Mouse (Mus musculus): ENCODE measurements around the gene Dlgap1. TPM values are rescaled to one million over a fixed set of nuclear protein-coding genes. Genes with fewer than 3 reads are reported as not detected.

Dlgap1 gene
- 0.98 and 1.1 TPM in 2 replicates for polyA plus RNA-seq (2016; fragmentation: Nextera tagmentation; extraction: Ambion mirVana)

- WGBS: under 1% methylated on average over 103 of the region's 105 CpGs
- Histone ChIP-seq H3K27me3 (replicated peaks; ENCODE audit: low read depth, poor library complexity, severe bottlenecking) (peaks cover 48% of the 10 kb centered on the region), H3K36me3 (replicated peaks) (no peaks in the 10 kb centered on the region), H3K4me1 (peaks cover 19% of the 10 kb centered on the region), H3K27ac (replicated peaks) (peak within 1 kb of the TSS; percentile 51; the same call in 1 of the 2 replicates), H3K9me3 (no peaks in the 10 kb centered on the region), H3K4me3 (peak within 1 kb of the TSS; percentile 74)
- DNase-seq (ENCODE audit: low spot score): peak; percentile 88
These were observed at the start of gene Dlgap1 for GRCm38 (mm10) chr17:69969021-69969815. TSS of gene Dlgap1 (plus strand) at chr17:69969073.

DNA sequence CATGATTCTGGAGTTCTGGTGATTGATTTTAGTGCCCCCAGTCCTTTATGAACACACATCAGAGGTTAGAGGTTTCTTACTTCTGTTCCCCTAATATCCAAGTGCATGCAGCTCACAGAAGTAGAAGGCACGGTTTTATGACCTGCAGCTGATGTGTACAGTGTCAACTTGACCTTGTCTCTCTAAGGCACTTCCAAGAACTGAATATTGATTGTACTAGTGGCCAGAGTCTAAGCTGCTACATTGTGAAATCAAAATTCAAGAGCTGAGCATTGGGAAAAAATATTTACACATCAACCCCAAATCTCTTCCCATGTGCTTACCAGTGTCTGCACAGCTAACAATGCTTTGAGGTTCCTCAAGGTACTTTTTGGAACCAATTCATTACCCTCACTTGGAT lies 13.9 kb upstream of the Dlgap1 start:
- Histone ChIP-seq H3K36me3 (replicated peaks) (no peaks in the 10 kb centered on the region), H3K4me1 (no peaks in the 10 kb centered on the region), H3K27ac (replicated peaks) (no peak overlapping the region), H3K9me3 (no peaks in the 10 kb centered on the region), H3K27me3 (replicated peaks; ENCODE audit: low read depth, poor library complexity, severe bottlenecking) (no peaks in the 10 kb centered on the region), H3K4me3 (no peak overlapping the region)
- WGBS: 81% methylated on average over 1 of the region's 1 CpGs
- DNase-seq (ENCODE audit: low spot score): no peak

DNA sequence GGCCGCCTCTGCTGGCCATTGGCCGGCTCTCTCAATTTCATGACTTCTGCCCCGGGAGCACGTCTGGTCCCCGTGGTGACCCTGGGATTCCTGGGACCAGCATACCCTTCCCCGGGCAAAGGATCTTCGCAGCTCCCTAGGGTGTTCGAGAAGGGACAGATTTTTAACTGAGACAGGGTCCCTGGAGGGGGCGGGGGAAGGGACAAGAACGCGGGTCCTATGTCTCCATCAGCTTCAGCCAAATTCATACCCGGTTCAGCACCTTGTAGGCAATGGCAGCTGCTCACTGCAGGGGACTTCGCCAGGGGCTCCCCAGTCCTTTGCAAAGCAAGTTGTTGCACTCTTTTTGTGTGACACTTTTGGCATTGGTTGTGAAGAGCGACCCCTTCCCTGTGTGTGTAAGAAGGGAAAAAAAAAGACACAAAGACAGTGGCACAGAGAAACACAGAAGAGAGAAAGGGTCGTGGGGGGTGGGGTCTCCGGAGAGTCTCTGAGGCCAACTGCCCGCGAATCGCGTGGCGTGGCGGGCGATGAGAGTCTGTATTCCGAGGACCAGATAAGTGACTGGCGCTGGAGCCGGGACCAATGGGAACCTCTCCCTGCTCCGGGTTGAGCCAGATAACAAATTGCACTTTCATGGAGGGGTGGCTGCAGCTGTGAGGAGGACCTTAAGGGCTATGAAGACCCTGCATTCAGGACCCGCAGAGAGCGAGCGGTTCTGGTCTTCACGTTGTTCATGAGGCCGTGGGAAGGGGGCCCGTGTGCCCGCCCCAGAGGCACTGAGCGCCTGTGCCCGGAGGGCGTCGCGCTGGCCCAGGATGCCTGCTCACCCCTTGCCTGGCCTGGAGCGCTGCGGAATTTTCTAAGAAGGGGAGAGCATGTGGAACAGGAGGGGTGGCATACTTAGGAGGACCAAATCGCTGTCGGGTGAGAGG lies 1.2 kb downstream of the Dlgap1 start:
- Histone ChIP-seq H3K9me3 (no peaks in the 10 kb centered on the region), H3K27ac (replicated peaks) (no peak overlapping the region), H3K4me1 (peaks cover 19% of the 10 kb centered on the region), H3K27me3 (replicated peaks; ENCODE audit: low read depth, poor library complexity, severe bottlenecking) (peaks cover 48% of the 10 kb centered on the region), H3K36me3 (replicated peaks) (no peaks in the 10 kb centered on the region), H3K4me3 (peak overlapping the region; percentile 74)
- WGBS: 1% methylated on average over 43 of the region's 43 CpGs
- DNase-seq (ENCODE audit: low spot score): peak; percentile 36

- Histone ChIP-seq H3K27ac (replicated peaks) (no peak overlapping the region), H3K9me3 (no peaks in the 10 kb centered on the region), H3K4me1 (peaks cover 19% of the 10 kb centered on the region), H3K4me3 (no peak overlapping the region), H3K27me3 (replicated peaks; ENCODE audit: low read depth, poor library complexity, severe bottlenecking) (peaks cover 45% of the 10 kb centered on the region), H3K36me3 (replicated peaks) (no peaks in the 10 kb centered on the region)
- 85% methylated on average over 3 of the region's 3 CpGs for WGBS
- DNase-seq (ENCODE audit: low spot score): no peak
These were observed 4.2 kb downstream of the Dlgap1 start for GRCm38 (mm10) chr17:69973081-69973480.

DNA sequence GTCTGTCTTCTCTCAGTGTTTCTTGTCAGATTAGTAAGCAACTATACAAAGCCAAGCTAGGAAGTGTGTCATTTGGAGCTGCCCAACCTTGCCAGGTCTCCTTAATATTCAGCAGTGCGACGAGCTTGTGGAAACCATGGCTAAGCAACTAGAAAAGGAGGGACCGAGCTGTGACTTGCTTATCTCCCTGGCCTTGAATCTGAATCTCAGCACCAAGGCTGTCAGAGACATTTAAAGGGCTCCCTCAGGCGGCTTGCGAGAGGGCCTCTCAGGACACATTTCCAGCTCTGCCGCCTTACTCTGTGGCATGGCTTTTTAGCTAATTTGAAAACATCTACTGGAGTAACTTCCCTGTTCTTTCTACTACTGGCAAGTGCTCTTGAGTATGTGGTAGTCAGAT lies 5.1 kb downstream of the Dlgap1 start:
- DNase-seq (ENCODE audit: low spot score): no peak
- Histone ChIP-seq H3K36me3 (replicated peaks) (no peaks in the 10 kb centered on the region), H3K27ac (replicated peaks) (no peak overlapping the region), H3K9me3 (no peaks in the 10 kb centered on the region), H3K4me1 (peaks cover 16% of the 10 kb centered on the region), H3K27me3 (replicated peaks; ENCODE audit: low read depth, poor library complexity, severe bottlenecking) (peaks cover 42% of the 10 kb centered on the region), H3K4me3 (no peak overlapping the region)
- 62% methylated on average over 6 of the region's 6 CpGs for WGBS

DNA sequence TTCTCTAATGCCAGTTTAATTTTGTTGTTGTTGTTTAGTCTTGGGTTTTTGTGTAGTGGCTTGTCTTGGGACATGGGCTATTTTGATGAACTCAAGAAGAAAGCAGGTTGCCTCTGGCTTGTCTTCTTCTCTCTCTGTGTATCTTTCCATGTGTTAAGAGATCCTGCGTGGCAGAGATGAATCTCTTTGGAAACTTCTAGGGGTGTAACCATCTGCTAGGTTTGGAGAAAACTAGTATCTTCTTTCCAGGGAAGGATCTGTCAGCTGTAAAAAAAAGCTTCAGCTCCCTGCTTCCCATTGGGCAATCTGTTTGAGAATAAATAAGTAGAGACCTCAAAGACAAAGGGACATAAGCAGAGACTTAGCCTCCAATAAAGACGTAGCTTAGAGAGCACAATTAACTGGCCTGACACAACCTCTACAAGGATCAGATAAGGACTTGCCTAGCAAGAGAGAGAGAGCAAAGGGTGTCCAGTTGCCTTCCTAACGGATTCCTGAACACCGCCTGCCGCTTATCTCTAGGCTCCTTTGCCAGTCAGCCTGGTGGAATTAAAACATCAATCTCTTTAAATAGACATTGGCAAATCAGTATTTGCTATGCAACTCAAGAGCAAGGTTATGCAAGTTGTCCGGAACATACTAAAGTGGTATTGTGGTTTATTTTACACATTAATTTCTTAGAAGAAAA lies 13.5 kb downstream of the Dlgap1 start:
- no peak for DNase-seq (ENCODE audit: low spot score)
- H3K4me1 ChIP-seq: no peaks in the 10 kb centered on the region
- no peak overlapping the region for H3K4me3 ChIP-seq
- H3K36me3 ChIP-seq (replicated peaks): no peaks in the 10 kb centered on the region
- 80% methylated on average over 6 of the region's 6 CpGs for WGBS
- H3K27me3 ChIP-seq (replicated peaks; ENCODE audit: low read depth, poor library complexity, severe bottlenecking): no peaks in the 10 kb centered on the region
- H3K9me3 ChIP-seq: no peaks in the 10 kb centered on the region
- no peak overlapping the region for H3K27ac ChIP-seq (replicated peaks)

DNA sequence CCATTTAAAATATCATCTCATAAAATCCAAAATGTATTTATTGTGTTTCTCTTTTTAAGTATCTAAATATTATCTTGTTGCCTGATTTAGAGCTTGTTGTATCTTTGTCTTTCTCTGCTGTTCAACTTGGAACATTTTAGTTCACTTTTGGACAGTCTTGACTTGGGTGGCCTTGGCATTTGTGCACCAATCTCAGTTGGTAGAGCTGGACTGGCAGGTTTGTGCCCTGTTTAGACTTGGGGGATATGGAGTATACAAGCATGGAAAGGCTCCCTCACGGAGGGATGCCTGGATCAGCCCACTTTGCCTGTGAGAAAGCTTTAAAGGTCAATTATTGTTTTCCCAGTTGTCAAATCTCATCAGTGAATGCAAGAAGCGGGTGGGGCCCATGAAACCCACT lies 27.5 kb downstream of the Dlgap1 start:
- Histone ChIP-seq H3K27ac (replicated peaks) (no peak overlapping the region), H3K4me1 (no peaks in the 10 kb centered on the region), H3K4me3 (no peak overlapping the region), H3K36me3 (replicated peaks) (no peaks in the 10 kb centered on the region), H3K9me3 (no peaks in the 10 kb centered on the region), H3K27me3 (replicated peaks; ENCODE audit: low read depth, poor library complexity, severe bottlenecking) (no peaks in the 10 kb centered on the region)
- DNase-seq (ENCODE audit: low spot score): no peak
- WGBS: 85% methylated on average over 2 of the region's 2 CpGs

GRCm38 (mm10) chr17:70002026-70002425 lies 33.2 kb downstream of the Dlgap1 start:
- DNase-seq (ENCODE audit: low spot score): no peak
- Histone ChIP-seq H3K4me3 (no peak overlapping the region), H3K4me1 (no peaks in the 10 kb centered on the region), H3K36me3 (replicated peaks) (no peaks in the 10 kb centered on the region), H3K9me3 (no peaks in the 10 kb centered on the region), H3K27ac (replicated peaks) (no peak overlapping the region), H3K27me3 (replicated peaks; ENCODE audit: low read depth, poor library complexity, severe bottlenecking) (no peaks in the 10 kb centered on the region)
- WGBS: 90% methylated on average over 3 of the region's 3 CpGs

GRCm38 (mm10) chr17:70004628-70005027 lies 35.8 kb downstream of the Dlgap1 start:
- 72% methylated on average over 6 of the region's 6 CpGs for WGBS
- H3K36me3 ChIP-seq (replicated peaks): no peaks in the 10 kb centered on the region

GRCm38 (mm10) chr17:70007607-70008006 lies 38.7 kb downstream of the Dlgap1 start:
- Histone ChIP-seq H3K4me3 (no peak overlapping the region), H3K27me3 (replicated peaks; ENCODE audit: low read depth, poor library complexity, severe bottlenecking) (no peaks in the 10 kb centered on the region), H3K4me1 (no peaks in the 10 kb centered on the region), H3K9me3 (no peaks in the 10 kb centered on the region), H3K36me3 (replicated peaks) (no peaks in the 10 kb centered on the region), H3K27ac (replicated peaks) (no peak overlapping the region)
- WGBS: 88% methylated on average over 5 of the region's 5 CpGs
- no peak for DNase-seq (ENCODE audit: low spot score)

More at GRCm38 (mm10) chr17:70004628-70005027, 35.8 kb downstream of the Dlgap1 start:
- no peak overlapping the region for H3K27ac ChIP-seq (replicated peaks)
- no peak for DNase-seq (ENCODE audit: low spot score)
- H3K4me1 ChIP-seq: no peaks in the 10 kb centered on the region
- no peaks in the 10 kb centered on the region for H3K27me3 ChIP-seq (replicated peaks; ENCODE audit: low read depth, poor library complexity, severe bottlenecking)
- H3K9me3 ChIP-seq: no peaks in the 10 kb centered on the region
- H3K4me3 ChIP-seq: no peak overlapping the region

DNA sequence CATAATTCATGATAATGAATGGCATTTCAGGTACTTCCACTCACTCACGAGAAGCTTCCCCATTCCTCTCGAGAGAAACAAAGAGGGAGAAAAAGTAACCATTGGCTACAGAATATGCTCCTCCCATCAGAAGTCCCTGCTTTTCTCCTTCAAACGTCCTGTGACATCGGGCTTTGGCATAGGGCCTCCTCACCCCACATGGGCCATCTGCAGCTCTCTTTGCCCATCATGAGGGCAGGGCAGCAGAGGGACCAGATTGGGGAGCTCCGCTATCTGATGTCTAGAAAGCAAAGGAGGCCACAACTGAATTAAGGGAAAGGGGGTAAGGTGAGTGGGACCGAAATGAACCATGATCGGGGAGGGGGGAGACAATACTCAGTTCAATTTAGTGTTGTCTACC lies 47.6 kb downstream of the Dlgap1 start:
- WGBS: 71% methylated on average over 7 of the region's 7 CpGs
- no peak overlapping the region for H3K27ac ChIP-seq (replicated peaks)
- H3K4me1 ChIP-seq: no peaks in the 10 kb centered on the region
- H3K9me3 ChIP-seq: no peaks in the 10 kb centered on the region
- no peaks in the 10 kb centered on the region for H3K27me3 ChIP-seq (replicated peaks; ENCODE audit: low read depth, poor library complexity, severe bottlenecking)
- DNase-seq (ENCODE audit: low spot score): no peak
- no peaks in the 10 kb centered on the region for H3K36me3 ChIP-seq (replicated peaks)
- H3K4me3 ChIP-seq: no peak overlapping the region

DNA sequence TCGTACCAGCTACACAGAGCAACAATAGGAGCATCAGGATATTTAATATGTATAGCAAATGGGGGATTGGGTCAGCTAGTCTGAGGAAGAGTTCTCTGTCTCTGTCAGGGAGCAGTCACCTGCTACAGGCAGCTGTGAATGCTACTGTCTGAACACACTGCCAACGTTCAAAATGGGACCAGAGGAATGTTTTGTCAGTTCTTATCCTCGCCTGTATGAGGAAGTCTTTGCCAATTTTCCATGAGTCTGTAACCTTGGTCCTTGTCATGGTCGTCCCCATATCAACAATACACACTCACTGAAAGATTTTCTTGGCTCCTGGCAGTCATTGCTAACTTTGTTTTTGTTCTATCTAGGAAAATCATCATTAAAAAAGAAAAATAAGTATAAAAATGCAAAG lies 51.5 kb downstream of the Dlgap1 start:
- Histone ChIP-seq H3K4me3 (no peak overlapping the region), H3K9me3 (no peaks in the 10 kb centered on the region), H3K36me3 (replicated peaks) (no peaks in the 10 kb centered on the region), H3K27me3 (replicated peaks; ENCODE audit: low read depth, poor library complexity, severe bottlenecking) (no peaks in the 10 kb centered on the region), H3K27ac (replicated peaks) (no peak overlapping the region), H3K4me1 (no peaks in the 10 kb centered on the region)
- no peak for DNase-seq (ENCODE audit: low spot score)
- 80% methylated on average over 4 of the region's 4 CpGs for WGBS
